Mouse (Mus musculus): ENCODE measurements around the gene Abca2.

Gene Abca2

DNA sequence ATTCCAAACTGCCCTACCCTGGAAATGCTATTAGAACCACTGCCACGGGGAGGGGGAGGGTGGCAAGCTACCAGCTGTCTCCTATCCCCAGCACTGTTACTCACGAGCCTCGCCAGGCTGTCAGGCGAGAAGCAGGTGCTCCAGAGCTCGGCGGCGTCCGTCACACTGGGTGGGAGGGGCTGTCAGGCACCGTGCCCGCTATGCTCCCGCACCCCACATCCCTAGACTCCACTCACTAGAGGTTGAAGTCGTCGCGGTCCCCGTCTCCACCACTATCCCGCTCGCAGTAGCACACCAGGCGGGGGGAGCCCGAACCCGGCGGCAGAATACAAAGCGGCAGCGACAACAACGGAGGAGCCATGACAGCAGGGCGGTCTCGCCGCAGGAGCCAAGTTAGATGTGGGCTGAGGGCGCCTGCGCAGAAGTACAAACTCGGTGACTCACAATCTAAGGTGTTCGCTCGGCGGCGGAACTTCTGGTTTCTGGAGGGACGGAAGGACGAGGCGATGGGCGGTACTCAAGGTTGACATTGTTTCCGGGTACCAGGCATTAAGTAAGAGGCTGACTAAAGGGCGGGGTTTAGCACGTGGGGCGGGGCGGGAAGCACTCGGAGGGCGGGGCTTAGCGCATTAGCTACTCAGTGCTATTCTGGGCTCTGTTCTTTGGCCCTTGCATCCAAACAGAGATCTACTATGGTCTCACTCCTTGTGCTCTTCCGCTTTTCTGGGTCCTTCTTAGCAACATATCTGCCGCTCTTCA lies 32.2 kb downstream of the Abca2 start, which contains the start of gene Paxx:
Gene Paxx, minus strand, starts transcription at position 544 of the 759 bp plus-strand sequence.
- DNase-seq (ENCODE audit: low read depth, low spot score): peak; percentile 79

- no peak for DNase-seq (ENCODE audit: low read depth, low spot score)
Observed at GRCm38 (mm10) chr2:25461407-25461806, 32.9 kb downstream of the Abca2 start.

DNA sequence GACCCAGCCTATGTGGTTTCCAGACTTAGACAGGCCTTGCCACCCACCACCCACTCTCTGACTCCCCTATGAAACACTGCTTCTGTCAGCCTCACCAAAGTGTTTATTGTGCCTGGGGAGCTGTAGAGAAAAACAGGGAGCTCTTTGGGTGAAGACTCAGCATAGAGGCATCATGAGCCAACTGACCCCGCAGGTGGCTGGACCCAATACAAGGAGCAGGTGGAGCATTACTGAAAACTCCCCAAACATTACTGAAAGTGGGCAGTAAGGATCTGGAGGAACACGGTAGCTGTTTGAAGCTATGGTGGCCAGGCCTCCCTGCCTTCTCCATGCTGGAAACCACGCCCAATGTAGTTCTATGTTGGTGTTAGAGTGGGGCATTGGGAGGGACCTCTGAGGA lies 35.1 kb downstream of the Abca2 start:
- no peak for DNase-seq (ENCODE audit: low read depth, low spot score)

DNA sequence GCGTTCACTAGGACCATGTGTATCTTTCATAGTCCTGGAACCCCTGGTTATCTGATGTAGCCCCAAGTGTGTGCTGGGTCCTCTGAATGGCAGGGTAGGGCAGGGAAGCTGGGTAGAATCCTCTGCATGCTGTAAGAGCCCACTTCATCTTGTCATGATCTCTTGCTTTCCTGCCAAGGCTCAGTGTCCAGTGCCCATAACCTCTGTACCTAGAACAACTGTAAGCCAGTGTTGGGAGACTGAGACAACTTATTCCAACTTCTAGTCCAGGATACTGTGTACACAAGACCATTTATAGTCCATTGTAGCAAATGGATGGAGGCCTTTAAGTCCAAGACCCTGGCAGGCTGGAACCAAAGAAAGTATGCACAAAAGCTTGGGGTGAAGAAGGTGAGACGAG lies 36.8 kb downstream of the Abca2 start:
- DNase-seq (ENCODE audit: low read depth, low spot score): no peak

DNA sequence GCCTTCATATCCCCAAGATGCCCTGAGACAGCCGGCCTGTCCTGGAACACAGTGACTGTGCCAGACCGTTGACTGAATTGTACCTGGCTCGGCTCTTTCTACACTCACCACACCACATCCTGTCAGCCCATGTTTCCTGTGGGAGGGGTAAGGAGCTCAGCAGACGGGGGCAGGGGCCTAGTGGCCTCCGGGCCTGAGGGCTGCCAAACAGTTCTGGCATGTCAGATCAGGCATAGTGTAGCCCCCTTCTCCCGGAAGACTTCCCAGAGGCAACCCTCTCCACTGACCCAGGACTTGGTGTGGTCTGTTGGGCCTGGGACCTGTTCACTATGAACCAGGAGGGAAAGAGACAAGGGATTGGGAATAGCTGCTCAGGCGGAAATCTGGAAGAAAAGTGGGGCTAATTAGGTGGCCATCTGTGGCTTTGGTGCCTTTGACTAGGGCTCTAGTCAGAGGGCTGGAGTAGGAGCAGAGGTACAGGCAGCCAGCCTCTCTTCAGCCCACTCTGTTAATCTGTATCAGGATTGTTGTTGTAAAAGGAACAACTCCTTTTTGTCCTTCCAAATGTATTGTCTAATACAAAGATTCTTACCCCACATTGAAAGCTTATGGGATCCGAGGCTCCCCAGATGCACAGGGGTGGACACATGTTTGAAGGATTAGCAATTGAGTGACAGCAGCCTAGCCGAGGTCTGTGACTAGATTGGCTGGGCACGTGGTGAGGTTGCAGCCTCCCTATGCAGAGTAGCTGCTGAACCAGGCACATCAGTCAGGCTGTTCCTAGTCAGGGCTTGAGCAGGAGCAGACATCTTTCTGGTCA lies 37.5 kb downstream of the Abca2 start:
- DNase-seq (ENCODE audit: low read depth, low spot score): peak; percentile 50

DNA sequence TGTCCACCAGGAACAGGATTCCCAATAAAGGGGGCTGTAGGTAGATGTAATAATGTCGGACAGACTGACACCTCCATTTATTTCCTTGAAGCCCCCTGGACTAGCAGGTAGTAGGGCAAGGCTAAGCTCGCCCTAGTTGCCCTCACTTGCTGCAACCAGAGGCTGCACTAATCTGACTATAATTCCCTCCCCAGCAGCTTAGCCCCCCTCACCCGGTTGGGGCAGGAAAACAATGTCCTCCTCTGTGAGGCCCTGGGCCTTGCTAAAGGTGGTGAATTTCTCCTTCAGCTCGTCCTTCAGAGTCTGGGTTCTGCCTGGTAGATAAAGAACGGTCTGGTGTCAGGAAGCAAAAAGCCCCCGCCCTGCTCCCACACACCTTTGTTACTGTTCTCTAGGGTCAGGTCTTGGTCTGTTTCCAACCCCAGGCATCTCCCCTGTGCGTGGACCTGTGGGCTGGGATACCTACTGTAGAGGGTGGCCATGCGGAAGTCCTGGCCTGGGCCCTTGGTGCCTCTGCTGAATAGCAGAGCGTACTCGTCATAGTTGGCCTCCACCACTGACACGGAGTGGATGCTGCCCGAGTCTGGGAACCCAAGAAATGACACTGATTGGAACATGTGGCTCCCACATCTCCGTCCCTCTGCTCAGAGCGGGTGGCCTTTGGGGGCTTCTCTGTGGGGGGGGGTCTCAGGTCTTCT lies 39.3 kb downstream of the Abca2 start:
- peak; percentile 57 for DNase-seq (ENCODE audit: low read depth, low spot score)

- DNase-seq (ENCODE audit: low read depth, low spot score): no peak
Observed at GRCm38 (mm10) chr2:25468962-25469915, 40.7 kb downstream of the Abca2 start.

DNA sequence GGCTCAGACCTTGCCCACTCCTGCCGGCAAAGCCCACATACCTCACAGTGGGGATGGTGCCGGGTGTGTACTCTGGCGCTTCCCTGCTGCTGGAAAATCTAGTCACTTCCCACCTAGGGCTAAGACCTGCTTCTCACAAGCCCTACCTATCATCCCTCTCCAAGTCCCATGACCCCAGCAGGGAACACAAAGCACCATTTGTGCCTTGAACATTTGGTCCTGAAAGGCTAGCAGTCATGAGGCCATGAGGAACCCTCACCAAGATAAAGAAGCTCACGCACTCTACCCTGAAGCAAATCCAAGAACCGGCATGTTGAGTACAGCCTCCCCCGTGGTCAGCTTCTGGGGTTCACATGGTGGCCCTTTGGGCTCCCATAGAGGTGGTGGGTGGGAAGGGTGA lies 41.5 kb downstream of the Abca2 start, which contains the start of gene Ptgds:
Gene Ptgds, minus strand, starts transcription at position 78 of the 400 bp plus-strand sequence.
- no peak for DNase-seq (ENCODE audit: low read depth, low spot score)

GRCm38 (mm10) chr2:25472550-25472949 lies 44.0 kb downstream of the Abca2 start:
- DNase-seq (ENCODE audit: low read depth, low spot score): no peak

- no peak for DNase-seq (ENCODE audit: low read depth, low spot score)
Observed at GRCm38 (mm10) chr2:25477541-25477940, 49.0 kb downstream of the Abca2 start.

DNA sequence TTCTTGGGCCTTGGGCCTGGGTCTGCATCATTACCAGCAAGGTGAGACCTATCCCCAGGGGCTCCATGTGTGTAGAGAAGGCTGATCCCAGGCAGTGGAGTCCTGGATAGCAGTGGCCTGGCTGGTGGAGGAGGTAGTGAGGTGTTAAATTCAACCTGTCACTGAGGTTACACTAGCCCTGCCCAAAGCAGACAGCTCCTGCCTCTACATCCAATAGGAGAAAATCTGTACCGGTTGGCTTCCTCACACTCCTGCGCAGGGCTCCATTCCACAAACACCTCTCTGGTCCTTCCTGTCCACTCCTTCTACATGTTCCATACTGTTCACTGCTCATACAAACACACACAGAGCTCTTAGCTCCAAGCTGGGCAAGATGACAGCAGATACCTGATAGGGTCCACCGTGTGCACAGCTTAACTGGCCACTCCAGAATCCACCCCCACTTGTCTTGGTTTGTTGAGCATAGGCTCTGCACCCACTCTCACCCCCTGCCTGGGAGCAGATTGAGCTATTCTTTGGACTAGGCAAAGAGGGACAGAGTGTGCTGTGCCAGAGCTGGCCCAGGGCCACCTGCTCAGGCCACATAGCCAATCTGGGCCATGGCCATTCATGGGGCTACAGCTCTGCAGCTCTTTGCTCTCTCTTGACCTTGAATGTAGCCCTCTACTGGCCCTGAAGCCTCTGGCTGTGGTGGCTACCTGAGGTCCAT lies 49.6 kb downstream of the Abca2 start:
- DNase-seq (ENCODE audit: low read depth, low spot score): no peak

- no peak for DNase-seq (ENCODE audit: low read depth, low spot score)
Observed at GRCm38 (mm10) chr2:25479551-25480311, 51.2 kb downstream of the Abca2 start.

DNA sequence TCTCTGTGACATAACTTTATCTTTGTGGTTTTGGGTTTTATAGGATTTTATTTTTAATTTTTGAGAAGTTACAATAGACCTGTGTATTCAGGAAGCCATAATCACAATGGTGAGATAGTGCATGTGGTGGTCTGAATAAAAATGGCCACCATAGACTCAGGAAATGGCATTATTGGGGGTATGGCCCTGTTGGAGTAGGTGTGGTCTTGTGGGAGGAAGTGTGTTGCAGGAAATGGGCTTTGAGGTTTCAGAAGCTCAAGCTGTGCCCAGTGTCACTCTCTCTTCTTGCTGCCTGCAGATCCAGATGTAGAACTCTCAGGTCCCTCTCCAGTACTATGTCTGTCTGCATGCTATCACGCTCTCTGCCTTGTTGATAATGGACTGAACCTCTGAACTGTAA lies 52.0 kb downstream of the Abca2 start:
- no peak for DNase-seq (ENCODE audit: low read depth, low spot score)

- DNase-seq (ENCODE audit: low read depth, low spot score): peak; percentile 37
Observed at GRCm38 (mm10) chr2:25482969-25483368, 54.5 kb downstream of the Abca2 start.

DNA sequence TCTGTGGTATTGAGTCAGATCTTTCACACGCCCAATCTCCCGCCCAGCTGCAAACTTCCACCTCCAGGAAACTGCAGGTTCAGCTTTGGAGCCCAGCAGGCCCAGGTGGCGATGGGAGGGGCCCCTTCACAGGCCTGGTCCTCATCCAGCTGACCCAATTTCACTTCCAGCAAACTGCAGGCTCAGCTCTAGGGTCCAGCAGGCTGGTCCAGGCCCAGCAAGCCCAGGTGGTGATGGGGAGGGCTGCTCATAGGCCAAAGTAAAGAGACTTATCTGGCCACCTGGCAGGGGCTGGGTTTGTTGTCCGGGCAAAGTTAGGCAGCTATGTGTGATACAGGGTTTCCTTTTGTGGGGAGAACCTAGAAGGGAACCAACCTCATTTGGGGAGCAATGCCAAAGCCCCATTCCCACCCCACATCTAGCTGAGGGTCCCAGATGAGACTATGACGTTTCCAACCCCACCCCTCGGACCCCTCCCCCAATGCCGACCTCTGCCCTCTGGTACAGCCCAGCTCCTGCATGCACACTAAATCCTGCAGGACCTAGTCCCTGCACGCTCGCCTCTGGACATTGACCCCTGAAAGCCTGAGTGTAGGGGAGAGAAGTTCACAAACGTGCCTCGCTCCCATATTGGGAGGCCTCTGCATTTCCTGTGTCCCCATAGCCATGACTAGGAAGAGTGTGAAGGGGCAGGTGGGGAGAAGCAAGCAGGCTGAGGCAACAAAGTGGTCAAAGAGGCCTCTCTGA lies 56.6 kb downstream of the Abca2 start:
- DNase-seq (ENCODE audit: low read depth, low spot score): peak; percentile 32

GRCm38 (mm10) chr2:25487965-25488670 lies 59.6 kb downstream of the Abca2 start:
- DNase-seq (ENCODE audit: low read depth, low spot score): no peak

DNA sequence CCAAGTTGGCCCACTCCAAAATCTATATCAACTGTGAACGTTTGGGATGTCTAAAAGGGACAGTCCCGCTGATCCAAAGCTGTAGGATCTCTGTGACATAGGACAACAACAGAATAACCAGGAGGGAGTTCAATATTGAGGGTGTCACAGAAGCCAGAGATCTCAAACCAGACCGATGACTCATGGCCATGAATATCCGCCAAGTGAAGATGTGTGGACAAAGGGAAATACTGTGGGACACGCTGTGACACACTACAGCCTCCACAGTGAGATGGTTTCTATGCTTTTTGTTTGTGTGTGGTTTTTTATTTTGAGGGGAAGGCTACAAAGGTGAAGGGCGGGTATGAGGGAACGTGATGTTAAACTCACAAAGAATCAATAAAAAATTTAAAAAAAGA lies 60.2 kb downstream of the Abca2 start:
- no peak for DNase-seq (ENCODE audit: low read depth, low spot score)

GRCm38 (mm10) chr2:25492988-25493387 lies 64.5 kb downstream of the Abca2 start:
- DNase-seq (ENCODE audit: low read depth, low spot score): no peak

All from retina, postnatal 7 days (tissue).